Mouse (Mus musculus) liver, adult 2 months (tissue): ENCODE results near the gene Pea15a.

Experiments used
- CTCF ChIP-seq: fragments of 200-500 bp; IDR thresholded peaks from 2 replicates; pipeline ENCODE4 v1.5.1; 2011; ENCODE audit warnings: low read depth, low read length, control low read depth
- POLR2A ChIP-seq: fragments of 200-500 bp; IDR thresholded peaks from 2 replicates; pipeline ENCODE4 v1.6.1; 2011; ENCODE audit warnings: low read length, control low read depth; ENCODE audit not compliant: insufficient read depth; ENCODE audit errors: extremely low read depth

DNA sequence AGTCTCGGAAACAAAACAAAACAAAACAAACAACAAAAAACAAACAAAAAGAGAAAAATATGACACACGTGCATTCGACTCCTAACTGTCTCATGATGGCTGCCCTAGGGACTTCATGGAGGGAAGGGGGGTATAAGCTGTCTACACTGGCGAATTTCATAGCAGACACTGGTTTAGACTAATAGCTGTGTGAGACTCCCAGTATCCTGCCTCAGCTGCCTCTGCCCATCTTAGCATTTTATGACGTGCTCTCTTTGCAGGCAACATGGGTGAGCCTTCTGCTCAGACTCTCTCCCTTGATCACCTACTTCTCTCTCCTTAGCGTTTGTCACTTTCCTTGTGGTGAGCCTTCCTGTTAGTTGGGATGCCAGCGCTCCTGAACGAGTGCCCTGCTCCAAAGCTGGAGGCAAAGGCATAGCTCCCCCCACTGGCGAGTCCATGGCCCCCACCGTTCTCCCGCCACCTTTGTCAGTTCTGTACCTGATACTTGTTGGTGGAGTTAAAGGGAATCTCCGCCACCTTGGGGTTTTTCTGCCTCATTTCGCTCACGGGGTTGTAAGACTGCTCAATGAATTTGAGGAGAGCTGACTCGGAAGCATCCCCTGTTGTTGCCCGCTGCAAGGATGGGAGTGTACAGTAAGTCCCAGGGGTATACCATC lies 37.1 kb upstream of the Pea15a start:
- TF ChIP-seq CTCF, result peak; percentile 56
- TF ChIP-seq POLR2A, result no peak
